ENCODE assay signal across 22 mouse cellular contexts in the genomic region with DNA sequence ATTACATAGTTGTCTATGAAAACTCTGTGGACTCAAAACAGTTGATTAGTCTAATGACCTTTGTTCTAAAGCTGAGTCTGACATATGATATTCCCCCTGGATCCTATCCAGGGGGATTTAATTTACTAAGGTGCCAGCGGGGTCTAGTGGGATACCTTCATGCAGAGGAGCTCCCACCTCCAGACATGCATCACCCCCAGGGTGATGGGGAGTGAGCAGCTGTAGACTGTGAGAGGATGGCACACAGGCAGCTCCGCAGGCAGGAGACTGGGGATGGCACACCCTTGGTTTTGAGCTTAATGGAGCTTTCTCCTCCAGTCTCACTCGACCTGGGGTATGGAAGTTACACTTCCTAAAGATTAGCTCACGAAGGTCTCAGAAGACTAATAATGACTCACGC. TPM values are rescaled to one million over a fixed set of nuclear protein-coding genes. Genes with fewer than 3 reads are reported as not detected.
A peak's percentile ranks its signal among the peaks of the same experiment; 100 is the strongest.
DNase-seq lines count a peak whose midpoint lies in the region; ATAC-seq and TF ChIP-seq lines count a peak whose summit lies in the region.
"Had no signal": no experiment of that assay in that cellular context is flagged by ENCODE, and none has a peak within 500 bp of the region (broad histone marks: within the 10 kb centered on the region; RNA-seq: fewer than 3 reads in every experiment).

No protein-coding gene starts in this region.

- no peaks in the 10 kb centered on the region for H3K27me3 ChIP-seq in embryonic facial prominence, embryonic 14.5 days (replicated peaks; ENCODE audit: control insufficient read depth, insufficient read depth, low read length)
- no peaks in the 10 kb centered on the region for H3K27me3 ChIP-seq in embryonic facial prominence, embryonic 10.5 days (replicated peaks; ENCODE audit: low read depth, poor library complexity, severe bottlenecking)
- H3K27me3 ChIP-seq in embryonic facial prominence, embryonic 15.5 days, result no peaks in the 10 kb centered on the region
- H3K27me3 ChIP-seq in stomach, postnatal 0 days (ENCODE audit: control insufficient read depth, insufficient read depth, low read length), result no peaks in the 10 kb centered on the region
- H3K27me3 ChIP-seq: CH12.LX, Patski had no signal

- no peaks in the 10 kb centered on the region for H3K9me3 ChIP-seq in embryonic facial prominence, embryonic 14.5 days (ENCODE audit: control insufficient read depth, low read length)
- H3K9me3 ChIP-seq in embryonic facial prominence, embryonic 10.5 days, result no peaks in the 10 kb centered on the region
- H3K9me3 ChIP-seq in embryonic facial prominence, embryonic 15.5 days (replicated peaks), result no peaks in the 10 kb centered on the region
- H3K9me3 ChIP-seq in stomach, postnatal 0 days (ENCODE audit: control insufficient read depth, low read length), result no peaks in the 10 kb centered on the region
- H3K9me3 ChIP-seq: G1E had no signal

- H3K4me3 ChIP-seq in embryonic facial prominence, embryonic 14.5 days (ENCODE audit: low read depth, low read length), result no peak overlapping the region
- H3K4me3 ChIP-seq in embryonic facial prominence, embryonic 10.5 days, result no peak overlapping the region
- no peak overlapping the region for H3K4me3 ChIP-seq in layer of hippocampus, adult 2 months
- no peak overlapping the region for H3K4me3 ChIP-seq in embryonic facial prominence, embryonic 15.5 days (replicated peaks)
- no peak overlapping the region for H3K4me3 ChIP-seq in stomach, postnatal 0 days (ENCODE audit: low read depth, low read length)
- no peak overlapping the region for H3K4me3 ChIP-seq in gastrocnemius, adult 2 months

- intact Hi-C loops in gastrocnemius, adult 2 months (cut with DNase I), result no loop called here

- 78% methylated on average over 5 of the region's 5 CpGs for WGBS in embryonic facial prominence, embryonic 14.5 days
- 82% methylated on average over 5 of the region's 5 CpGs for WGBS in embryonic facial prominence, embryonic 10.5 days
- WGBS in embryonic facial prominence, embryonic 15.5 days, result 70% methylated on average over 5 of the region's 5 CpGs
- 56% methylated on average over 5 of the region's 5 CpGs for WGBS in stomach, postnatal 0 days

- H3K4me1 ChIP-seq in embryonic facial prominence, embryonic 14.5 days (ENCODE audit: control insufficient read depth, insufficient read depth, low read length), result no peaks in the 10 kb centered on the region
- H3K4me1 ChIP-seq in embryonic facial prominence, embryonic 10.5 days, result no peaks in the 10 kb centered on the region
- no peaks in the 10 kb centered on the region for H3K4me1 ChIP-seq in embryonic facial prominence, embryonic 15.5 days
- no peaks in the 10 kb centered on the region for H3K4me1 ChIP-seq in stomach, postnatal 0 days (replicated peaks; ENCODE audit: control insufficient read depth, insufficient read depth)

- no peak overlapping the region for H3K4me2 ChIP-seq in embryonic facial prominence, embryonic 14.5 days (ENCODE audit: low read depth, low read length)
- H3K4me2 ChIP-seq in embryonic facial prominence, embryonic 15.5 days (replicated peaks), result no peak overlapping the region
- no peak overlapping the region for H3K4me2 ChIP-seq in stomach, postnatal 0 days (replicated peaks; ENCODE audit: low read depth)

- H3K36me3 ChIP-seq in embryonic facial prominence, embryonic 14.5 days (ENCODE audit: control insufficient read depth, insufficient read depth, low read length), result peaks cover 36% of the 10 kb centered on the region
- peaks cover 38% of the 10 kb centered on the region for H3K36me3 ChIP-seq in embryonic facial prominence, embryonic 10.5 days (replicated peaks)
- peaks cover 29% of the 10 kb centered on the region for H3K36me3 ChIP-seq in embryonic facial prominence, embryonic 15.5 days
- peaks cover 3% of the 10 kb centered on the region; the same call in 1 of the 2 replicates for H3K36me3 ChIP-seq in stomach, postnatal 0 days (ENCODE audit: control insufficient read depth, insufficient read depth, low read length)

- H3K27ac ChIP-seq in embryonic facial prominence, embryonic 14.5 days (replicated peaks; ENCODE audit: low read depth, low read length), result no peak overlapping the region
- no peak overlapping the region for H3K27ac ChIP-seq in embryonic facial prominence, embryonic 10.5 days (replicated peaks)
- H3K27ac ChIP-seq in layer of hippocampus, adult 2 months, result peak overlapping the region; percentile 51
- H3K27ac ChIP-seq in embryonic facial prominence, embryonic 15.5 days (replicated peaks), result no peak overlapping the region
- H3K27ac ChIP-seq in stomach, postnatal 0 days (replicated peaks), result no peak overlapping the region
- no peak overlapping the region for H3K27ac ChIP-seq in gastrocnemius, adult 2 months

- ATAC-seq in embryonic facial prominence, embryonic 14.5 days (ENCODE audit: low read depth), result peak; percentile 87
- ATAC-seq in embryonic facial prominence, embryonic 15.5 days (ENCODE audit: insufficient number of reproducible peaks, low FRiP score, low TSS enrichment, low read depth), result peak; percentile 53; the same call in 1 of the 2 replicates
- ATAC-seq in stomach, postnatal 0 days (ENCODE audit: low FRiP score, low TSS enrichment), result 0 out of 2 replicates have a peak, but pooled peaks have one; percentile 25
- ATAC-seq: activated CD4-positive, CD25-positive, alpha-beta regulatory T cell, adult 4 months; CD4-positive, CD25-positive, alpha-beta regulatory T cell, adult 4 months; Patski had no signal

- TF ChIP-seq EP300 in stomach, postnatal 0 days (optimal IDR thresholded peaks at IDR 0.05), result no peak

- DNase-seq in embryonic facial prominence, embryonic 14.5 days (ENCODE audit: low spot score), result no peak
- no peak for DNase-seq in embryonic facial prominence, embryonic 10.5 days (ENCODE audit: low spot score)
- DNase-seq in layer of hippocampus, adult 2 months (ENCODE audit: low spot score in 2 of 2), result no peak
- no peak for DNase-seq in layer of hippocampus, postnatal 36 days
- no peak for DNase-seq in stomach, postnatal 0 days (ENCODE audit: low spot score)
- no peak for DNase-seq in gastrocnemius, adult 2 months
- no peak for DNase-seq in cerebellum, adult 11-12 months
- DNase-seq: adrenal gland, adult 2 months; adrenal gland, adult 8-10 months; adrenal gland, postnatal 10 days; adrenal gland, postnatal 14 days; adrenal gland, postnatal 25 days; adrenal gland, postnatal 36 days; B cell, adult 2 months; cerebellum, adult 11 months; cerebellum, adult 18-20 months had no signal

- TF ChIP-seq CTCF in layer of hippocampus, adult 2 months (conservative IDR thresholded peaks at IDR 0.05), result no peak
- no peak for TF ChIP-seq CTCF in stomach, postnatal 0 days (IDR thresholded peaks at IDR 0.05; ENCODE audit: low read depth)
- TF ChIP-seq CTCF in gastrocnemius, adult 2 months (IDR thresholded peaks at IDR 0.05), result no peak

- H3K9ac ChIP-seq in embryonic facial prominence, embryonic 14.5 days (ENCODE audit: low read depth, low read length), result no peak overlapping the region
- no peak overlapping the region for H3K9ac ChIP-seq in embryonic facial prominence, embryonic 15.5 days
- no peak overlapping the region for H3K9ac ChIP-seq in stomach, postnatal 0 days (ENCODE audit: low read length)

RNA-seq across cellular contexts. Expression of a gene that starts 32.5 kb away (rescaled TPM):
- polyA plus RNA-seq in embryonic facial prominence, embryonic 14.5 days (2014; fragmentation: Nextera tagmentation; extraction: Ambion mirVana), result 4.3 TPM in 2 replicates
- polyA plus RNA-seq in embryonic facial prominence, embryonic 10.5 days (2016; fragmentation: Nextera tagmentation; extraction: Ambion mirVana), result 6.2 and 6.5 TPM in 2 replicates
- total RNA-seq in layer of hippocampus, adult 2 months (2021), result 10 to 100 TPM; 39.5 to 42.0 TPM
- 10 to 100 TPM; 41.6 to 43.2 TPM for total RNA-seq in layer of hippocampus, postnatal 36 days (2021)
- polyA plus RNA-seq in embryonic facial prominence, embryonic 15.5 days (2015; fragmentation: Nextera tagmentation; extraction: Ambion mirVana), result 4.2 and 5.2 TPM in 2 replicates
- 1.1 and 1.2 TPM in 2 replicates for polyA plus RNA-seq in stomach, postnatal 0 days (2015; fragmentation: Nextera tagmentation; extraction: Ambion mirVana)
- 1 to 10 TPM; 2.4 TPM for total RNA-seq in gastrocnemius, adult 2 months (2021)

RNA-seq across cellular contexts. Expression of a gene that starts 32.6 kb away (rescaled TPM):
- polyA plus RNA-seq in embryonic facial prominence, embryonic 14.5 days (2014; fragmentation: Nextera tagmentation; extraction: Ambion mirVana), result 74.7 and 75.0 TPM in 2 replicates
- 86.9 and 91.3 TPM in 2 replicates for polyA plus RNA-seq in embryonic facial prominence, embryonic 10.5 days (2016; fragmentation: Nextera tagmentation; extraction: Ambion mirVana)
- total RNA-seq in layer of hippocampus, adult 2 months (2021), result 10 to 100 TPM; 63.4 to 65.1 TPM
- total RNA-seq in layer of hippocampus, postnatal 36 days (2021), result 10 to 100 TPM; 58.5 to 68.2 TPM
- 68.4 and 72.8 TPM in 2 replicates for polyA plus RNA-seq in embryonic facial prominence, embryonic 15.5 days (2015; fragmentation: Nextera tagmentation; extraction: Ambion mirVana)
- 42.5 and 43.8 TPM in 2 replicates for polyA plus RNA-seq in stomach, postnatal 0 days (2015; fragmentation: Nextera tagmentation; extraction: Ambion mirVana)
- 10 to 100 TPM; 21.8 to 24.8 TPM for total RNA-seq in gastrocnemius, adult 2 months (2021)

RNA-seq across cellular contexts. Expression of a gene that starts 57.3 kb away (rescaled TPM):
- polyA plus RNA-seq in embryonic facial prominence, embryonic 14.5 days (2014; fragmentation: Nextera tagmentation; extraction: Ambion mirVana), result 11.1 and 13.2 TPM in 2 replicates
- 14.2 and 14.6 TPM in 2 replicates for polyA plus RNA-seq in embryonic facial prominence, embryonic 10.5 days (2016; fragmentation: Nextera tagmentation; extraction: Ambion mirVana)
- total RNA-seq in layer of hippocampus, adult 2 months (2021), result 10 to 100 TPM; 10.8 to 14.1 TPM
- total RNA-seq in layer of hippocampus, postnatal 36 days (2021), result 10 to 100 TPM; 12.8 to 14.4 TPM
- 16.6 and 17.6 TPM in 2 replicates for polyA plus RNA-seq in embryonic facial prominence, embryonic 15.5 days (2015; fragmentation: Nextera tagmentation; extraction: Ambion mirVana)
- polyA plus RNA-seq in stomach, postnatal 0 days (2015; fragmentation: Nextera tagmentation; extraction: Ambion mirVana), result 25.1 and 25.9 TPM in 2 replicates
- 100 to 1,000 TPM; 150 to 203 TPM for total RNA-seq in gastrocnemius, adult 2 months (2021)

Comparison
In these comparisons a context has a peak if more than half of its experiments do, and no peak if none do; other contexts are left out.
1. ATAC-seq: peak in every context shown above with its lines; median percentile 87 in embryonic facial prominence, embryonic 14.5 days; 53 in embryonic facial prominence, embryonic 15.5 days; 25 in stomach, postnatal 0 days.